Mouse (Mus musculus) neural tube, embryonic 14.5 days (tissue): ENCODE measurements at regions not wholly inside any gene's neighbourhood (a gene's known extent, or its start where the extent isn't known, plus 50 kb on each side); places are given as distances from the start of the nearest gene placed in this dataset.

Experiments used
- ATAC-seq: fragments of 200-750 bp; cut with Nextera tagmentation; 2 replicates; pipeline ENCODE4 v1.8.0; 2017; ENCODE audit warnings: low read depth, mild to moderate bottlenecking, moderate TSS enrichment, moderate library complexity
- H3K27ac ChIP-seq: fragments of 300-500 bp; sonication (generic); 2 replicates; pipeline ENCODE4 v1.5.1; 2014; ENCODE audit warnings: low read depth, mild to moderate bottlenecking, control low read depth, low read length, moderate library complexity, mixed read lengths
- H3K27me3 ChIP-seq: fragments of 300-500 bp; sonication (generic); 2 replicates; pipeline ENCODE4 v1.6.1; 2014; ENCODE audit warnings: low read length; ENCODE audit not compliant: control insufficient read depth, insufficient read depth
- H3K36me3 ChIP-seq: fragments of 300-500 bp; sonication (generic); 2 replicates; pipeline ENCODE4 v1.6.1; 2014; ENCODE audit warnings: low read length, mixed read lengths; ENCODE audit not compliant: control insufficient read depth, insufficient read depth
- H3K4me1 ChIP-seq: fragments of 300-500 bp; sonication (generic); 2 replicates; pipeline ENCODE4 v1.6.1; 2014; ENCODE audit warnings: low read length; ENCODE audit not compliant: control insufficient read depth, insufficient read depth
- H3K4me2 ChIP-seq: fragments of 300-500 bp; sonication (generic); 2 replicates; pipeline ENCODE4 v1.6.1; 2014; ENCODE audit warnings: mild to moderate bottlenecking, low read depth, low read length, control low read depth
- H3K4me3 ChIP-seq: fragments of 300-500 bp; sonication (generic); 2 replicates; pipeline ENCODE4 v1.5.1; 2014; ENCODE audit warnings: low read depth, low read length, control low read depth, mixed read lengths
- H3K9ac ChIP-seq: fragments of 300-500 bp; sonication (generic); replicated peaks from 2 replicates; pipeline ENCODE4 v1.6.1; 2014; ENCODE audit warnings: low read depth, mild to moderate bottlenecking, control low read depth, low read length, mixed read lengths
- H3K9me3 ChIP-seq: fragments of 300-500 bp; sonication (generic); 2 replicates; pipeline ENCODE4 v1.6.1; 2016; ENCODE audit warnings: low read length; ENCODE audit not compliant: control insufficient read depth
- WGBS: fragments of 180-500 bp; shearing (Covaris S2); extraction: QIAGEN DNeasy Blood & Tissue Kit; methylation state at CpG from one replicate; pipeline ENCODE4 v1.1.7; 2014; 5-methylcytosine and 5-hydroxymethylcytosine counted together

DNA sequence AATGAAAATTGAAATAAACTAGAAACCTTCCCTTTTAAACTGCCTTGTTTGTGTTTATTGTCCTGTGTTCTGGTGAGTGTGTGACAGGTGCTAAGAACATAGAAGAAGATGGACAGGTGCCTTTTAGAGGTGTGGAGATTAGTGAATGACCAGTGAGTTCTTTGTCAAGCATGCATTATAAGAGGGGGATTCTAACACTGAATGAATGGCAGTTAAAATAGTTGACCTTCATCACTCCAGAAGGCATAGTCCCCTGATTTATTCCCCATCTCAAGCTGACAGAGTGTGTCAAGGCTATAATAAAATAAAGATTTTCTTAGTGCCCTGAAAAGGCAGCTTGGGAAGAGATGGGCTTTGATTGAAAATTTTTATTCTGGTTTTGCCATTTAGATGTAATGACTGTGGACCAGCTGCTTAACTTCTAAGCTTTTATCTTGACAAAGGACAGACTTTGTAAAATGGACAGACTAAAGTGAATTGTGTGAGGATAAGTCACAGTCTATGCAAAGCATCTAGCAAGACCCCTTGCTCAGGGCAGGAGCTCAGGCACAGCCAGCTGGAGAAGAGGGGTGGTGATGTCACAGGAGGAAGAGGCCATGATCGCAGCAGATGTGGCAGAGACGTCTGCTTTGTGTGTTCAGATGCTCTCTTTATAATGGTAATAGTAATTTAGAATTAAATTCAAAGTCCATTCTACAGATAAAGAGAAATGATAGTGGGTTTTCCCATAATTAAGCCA, 1195.8 kb upstream of the Tenm4 start:
- Histone ChIP-seq H3K9me3 (no peaks in the 10 kb centered on the region), H3K27me3 (no peaks in the 10 kb centered on the region), H3K4me3 (no peak overlapping the region), H3K4me2 (no peak overlapping the region), H3K4me1 (no peaks in the 10 kb centered on the region), H3K9ac (no peak overlapping the region), H3K36me3 (no peaks in the 10 kb centered on the region), H3K27ac (no peak overlapping the region)
- 33% methylated on average over 2 of the region's 2 CpGs for whole genome bisulfite sequencing
- 0 out of 2 replicates have a peak, but pooled peaks have one; percentile 44 for ATAC-seq

DNA sequence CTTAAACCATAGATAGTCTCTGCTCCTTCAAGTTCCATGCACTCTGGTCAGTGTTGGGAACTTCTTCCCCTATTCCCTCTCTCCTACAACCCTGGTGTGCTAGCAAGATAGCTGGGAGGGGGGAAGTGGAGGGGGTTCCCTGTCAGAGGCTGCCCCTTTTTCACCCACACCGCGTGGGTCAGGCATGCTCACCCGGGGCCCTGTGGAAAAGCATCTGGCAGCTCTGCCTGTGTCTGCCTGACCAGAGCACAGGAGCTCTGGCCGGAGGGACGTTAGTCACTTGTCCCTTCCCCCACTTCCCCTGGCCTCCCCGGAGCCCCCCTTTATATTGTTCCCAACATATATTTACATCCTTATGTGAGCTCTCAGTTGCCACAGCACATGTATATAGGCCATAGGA, 1174.8 kb upstream of the Tenm4 start:
- H3K27ac ChIP-seq: no peak overlapping the region
- no peak overlapping the region for H3K4me3 ChIP-seq
- no peaks in the 10 kb centered on the region for H3K4me1 ChIP-seq
- no peaks in the 10 kb centered on the region for H3K36me3 ChIP-seq
- 77% methylated on average over 6 of the region's 6 CpGs for WGBS
- no peak overlapping the region for H3K9ac ChIP-seq
- ATAC-seq: no peak
- no peak overlapping the region for H3K4me2 ChIP-seq
- no peaks in the 10 kb centered on the region for H3K9me3 ChIP-seq
- H3K27me3 ChIP-seq: no peaks in the 10 kb centered on the region

DNA sequence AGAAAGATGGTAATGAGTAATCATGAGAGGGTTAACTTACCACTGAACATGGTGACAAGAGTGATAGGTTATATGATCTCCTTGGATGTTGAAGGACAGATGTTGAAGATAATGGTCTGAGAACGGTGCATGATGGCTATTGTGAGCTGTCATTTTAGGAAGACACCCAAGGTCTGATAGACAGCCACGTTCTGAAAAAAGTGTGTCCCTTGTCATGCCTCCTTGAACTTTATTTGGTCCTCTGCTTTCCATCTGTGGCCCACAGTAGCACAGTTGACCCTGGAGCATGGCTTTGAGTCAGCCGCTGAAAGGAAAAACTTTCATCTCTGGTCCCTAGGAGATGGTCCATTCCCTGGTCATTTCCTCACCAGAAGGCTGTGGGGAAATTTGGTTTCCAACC, 1166.9 kb upstream of the Tenm4 start:
- WGBS: 92% methylated on average over 3 of the region's 3 CpGs

DNA sequence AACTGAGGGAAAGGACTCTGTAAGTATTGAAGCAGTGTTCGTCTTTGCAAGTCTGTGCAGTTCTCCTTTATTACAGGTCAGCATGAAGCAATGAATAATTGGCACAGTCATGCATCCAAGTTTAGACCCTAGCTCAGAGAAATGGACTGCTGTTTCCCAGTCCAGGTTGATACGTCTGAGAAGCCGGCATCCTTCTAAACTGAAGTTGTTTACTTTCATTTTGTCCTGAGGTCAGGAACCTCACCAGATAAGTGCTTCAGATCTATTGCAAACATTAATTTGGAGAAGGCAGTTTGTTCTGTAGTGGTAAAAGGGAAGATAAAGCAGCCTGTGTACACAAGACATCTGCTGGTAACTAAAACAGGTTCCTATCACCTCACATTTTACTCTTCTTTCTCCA, 1165.6 kb upstream of the Tenm4 start:
- Histone ChIP-seq H3K4me3 (no peak overlapping the region), H3K4me1 (no peaks in the 10 kb centered on the region), H3K4me2 (no peak overlapping the region), H3K9ac (no peak overlapping the region), H3K27ac (no peak overlapping the region), H3K27me3 (no peaks in the 10 kb centered on the region), H3K9me3 (no peaks in the 10 kb centered on the region), H3K36me3 (no peaks in the 10 kb centered on the region)
- no peak for ATAC-seq
- 75% methylated on average over 3 of the region's 3 CpGs for WGBS

More for the DNA sequence above, 1166.9 kb upstream of the Tenm4 start:
- H3K36me3 ChIP-seq: no peaks in the 10 kb centered on the region
- H3K9me3 ChIP-seq: no peaks in the 10 kb centered on the region
- no peak overlapping the region for H3K27ac ChIP-seq
- no peak overlapping the region for H3K9ac ChIP-seq
- ATAC-seq: no peak
- no peak overlapping the region for H3K4me3 ChIP-seq
- H3K27me3 ChIP-seq: no peaks in the 10 kb centered on the region
- no peak overlapping the region for H3K4me2 ChIP-seq
- no peaks in the 10 kb centered on the region for H3K4me1 ChIP-seq

DNA sequence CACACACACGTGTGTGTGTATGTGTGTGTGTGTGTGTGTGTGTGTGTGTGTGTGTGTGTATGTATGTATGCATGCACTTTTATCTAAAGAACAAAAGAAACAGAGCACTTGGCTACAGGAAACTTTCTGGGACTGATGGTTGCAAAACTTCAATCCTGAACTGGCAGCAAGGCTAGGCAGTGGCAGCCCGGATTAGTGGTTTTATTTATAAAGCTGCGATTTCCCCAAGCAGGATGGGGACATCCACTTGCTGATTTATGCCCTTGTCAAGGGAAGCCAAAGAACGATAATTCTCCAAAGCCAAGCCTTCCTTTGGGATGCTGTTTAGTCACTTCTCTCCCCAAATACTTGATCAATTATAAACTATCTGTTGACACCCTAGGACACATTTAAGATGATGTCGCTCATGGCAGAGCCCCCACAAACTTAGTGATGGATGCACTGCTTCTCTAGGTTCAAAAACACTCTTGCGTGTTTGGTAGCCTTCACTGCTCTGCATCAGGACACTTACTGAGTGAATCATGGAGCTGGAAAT, 1162.1 kb upstream of the Tenm4 start:
- H3K27ac ChIP-seq: no peak overlapping the region
- ATAC-seq: no peak
- no peak overlapping the region for H3K9ac ChIP-seq
- H3K4me1 ChIP-seq: no peaks in the 10 kb centered on the region
- no peaks in the 10 kb centered on the region for H3K9me3 ChIP-seq
- H3K4me3 ChIP-seq: no peak overlapping the region
- 82% methylated on average over 6 of the region's 6 CpGs for WGBS
- H3K27me3 ChIP-seq: no peaks in the 10 kb centered on the region
- no peak overlapping the region for H3K4me2 ChIP-seq
- no peaks in the 10 kb centered on the region for H3K36me3 ChIP-seq

DNA sequence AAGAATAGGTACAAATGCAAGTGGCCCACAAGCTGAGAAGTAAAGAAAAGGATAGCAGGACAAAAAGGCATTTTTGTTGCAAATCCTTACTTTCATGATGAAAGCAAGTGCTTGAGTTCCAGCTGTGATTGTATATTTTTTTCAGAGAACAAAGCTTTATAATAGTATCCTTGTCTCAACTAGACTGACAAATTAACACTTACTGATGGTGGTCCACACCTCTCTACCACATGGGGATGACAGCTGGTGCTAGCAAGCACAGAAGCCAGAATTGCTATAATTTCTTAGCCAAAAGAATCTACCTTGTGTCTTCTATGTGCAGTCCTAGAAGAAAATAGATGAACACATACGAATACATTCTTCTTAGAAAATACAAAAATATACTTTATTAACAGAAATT, 1150.8 kb upstream of the Tenm4 start:
- H3K4me1 ChIP-seq: no peaks in the 10 kb centered on the region
- no peak for ATAC-seq
- H3K9ac ChIP-seq: no peak overlapping the region
- H3K4me2 ChIP-seq: no peak overlapping the region
- H3K27ac ChIP-seq: no peak overlapping the region
- H3K36me3 ChIP-seq: no peaks in the 10 kb centered on the region
- no peaks in the 10 kb centered on the region for H3K9me3 ChIP-seq
- 85% methylated on average over 1 of the region's 1 CpGs for WGBS
- no peaks in the 10 kb centered on the region for H3K27me3 ChIP-seq
- H3K4me3 ChIP-seq: no peak overlapping the region

DNA sequence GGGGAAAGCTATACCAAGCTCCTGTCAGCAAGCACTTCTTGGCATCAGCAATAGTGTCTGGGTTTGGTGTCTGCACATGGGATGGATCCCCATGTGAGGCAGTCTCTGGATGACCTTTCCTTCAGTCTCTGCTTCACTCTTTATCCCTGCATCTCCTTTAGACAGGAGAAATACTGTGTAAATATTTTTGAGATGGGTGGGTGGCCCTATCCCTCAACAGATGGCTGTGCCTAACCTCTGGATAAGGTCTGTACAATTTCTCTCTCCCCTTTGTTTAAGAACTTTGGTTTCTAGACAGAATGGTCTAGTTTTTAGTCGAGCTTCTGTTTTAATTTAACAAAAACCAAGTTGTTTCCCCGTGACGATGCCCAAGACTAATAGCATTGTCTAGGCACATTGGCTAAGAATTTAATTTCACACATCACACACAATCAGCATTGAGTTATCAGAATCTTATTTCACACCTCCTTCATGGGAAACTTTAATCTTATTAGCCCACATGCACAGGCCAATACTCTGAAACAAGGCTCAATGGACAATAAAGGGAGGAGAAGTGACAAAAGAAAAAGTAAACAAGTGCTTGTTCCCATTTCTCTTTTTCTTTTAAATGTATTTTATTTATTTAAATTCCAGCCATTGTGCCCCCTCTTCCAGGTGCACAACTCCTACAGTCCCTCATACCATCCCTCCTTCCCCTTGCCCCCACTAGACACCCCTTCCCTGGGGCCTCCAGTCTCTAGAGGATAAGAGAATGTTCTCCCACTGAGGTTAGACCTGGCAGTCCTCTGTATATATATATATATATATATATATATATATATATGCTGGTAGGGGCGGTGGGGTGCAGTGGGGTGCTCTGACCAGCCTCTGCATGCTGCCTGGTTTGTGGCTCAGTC, 1142.9 kb upstream of the Tenm4 start:
- H3K4me2 ChIP-seq: no peak overlapping the region
- no peaks in the 10 kb centered on the region for H3K27me3 ChIP-seq
- no peak overlapping the region for H3K4me3 ChIP-seq
- H3K9me3 ChIP-seq: no peaks in the 10 kb centered on the region
- no peak overlapping the region for H3K9ac ChIP-seq
- H3K36me3 ChIP-seq: no peaks in the 10 kb centered on the region
- ATAC-seq: no peak
- H3K27ac ChIP-seq: no peak overlapping the region
- 77% methylated on average over 4 of the region's 4 CpGs for WGBS
- H3K4me1 ChIP-seq: no peaks in the 10 kb centered on the region
